Mouse (Mus musculus) intestine, embryonic 16.5 days (tissue): ENCODE measurements around the gene Rep15. TPM values are rescaled to one million over a fixed set of nuclear protein-coding genes. Genes with fewer than 3 reads are reported as not detected.

Source experiments
- ATAC-seq: fragments of 200-750 bp; cut with Nextera tagmentation; 2 replicates; pipeline ENCODE4 v1.8.0; 2017; ENCODE audit warnings: moderate TSS enrichment, moderate library complexity
- H3K27ac ChIP-seq: fragments of 300-500 bp; sonication (generic); 2 replicates; pipeline ENCODE4 v1.5.1; 2014; ENCODE audit warnings: mild to moderate bottlenecking, low read length
- H3K27me3 ChIP-seq: fragments of 300-500 bp; sonication (generic); replicated peaks from 2 replicates; pipeline ENCODE4 v1.6.1; 2014; ENCODE audit warnings: low read length, control low read depth, mixed read lengths; ENCODE audit not compliant: control insufficient read depth, insufficient read depth
- H3K36me3 ChIP-seq: fragments of 300-500 bp; sonication (generic); 2 replicates; pipeline ENCODE4 v1.6.1; 2014; ENCODE audit warnings: low read length, control low read depth; ENCODE audit not compliant: control insufficient read depth, insufficient read depth
- H3K4me1 ChIP-seq: fragments of 300-500 bp; sonication (generic); 2 replicates; pipeline ENCODE4 v1.6.1; 2014; ENCODE audit warnings: low read length, control low read depth, mixed read lengths; ENCODE audit not compliant: control insufficient read depth, insufficient read depth
- H3K4me2 ChIP-seq: fragments of 300-500 bp; sonication (generic); 2 replicates; pipeline ENCODE4 v1.6.1; 2014; ENCODE audit warnings: low read depth, low read length, control low read depth
- H3K4me3 ChIP-seq: fragments of 300-500 bp; sonication (generic); 2 replicates; pipeline ENCODE4 v1.5.1; 2014; ENCODE audit warnings: mild to moderate bottlenecking, low read length
- H3K9ac ChIP-seq: fragments of 300-500 bp; sonication (generic); 2 replicates; pipeline ENCODE4 v1.6.1; 2014; ENCODE audit warnings: low read depth, low read length
- H3K9me3 ChIP-seq: fragments of 300-500 bp; sonication (generic); 2 replicates; pipeline ENCODE4 v1.6.1; 2016; ENCODE audit warnings: low read length, control low read depth; ENCODE audit not compliant: control insufficient read depth
- WGBS: fragments of 180-500 bp; shearing (Covaris S2); extraction: QIAGEN DNeasy Blood & Tissue Kit; methylation state at CpG from one replicate; pipeline ENCODE4 v1.1.7; 2014; 5-methylcytosine and 5-hydroxymethylcytosine counted together
- polyA plus RNA-seq: library from polyadenylated mRNA; unstranded; fragments of >200 nt; fragmentation: Nextera tagmentation; extraction: Ambion mirVana; gene quantifications from 2 replicates; pipeline ENCODE4 v1.2.1, GENCODE M21; 2015

The Rep15 gene
- polyA plus RNA-seq, 1 experiment from 2014 or later, result 11.0 TPM

GRCm38 (mm10) chr6:147010358-147010757 lies 22.0 kb upstream of the Rep15 start:
- no peaks in the 10 kb centered on the region for H3K27me3 ChIP-seq
- WGBS, result 80% methylated on average over 6 of the region's 6 CpGs
- no peak for ATAC-seq
- H3K9me3 ChIP-seq, result no peaks in the 10 kb centered on the region
- no peak overlapping the region for H3K9ac ChIP-seq
- no peak overlapping the region for H3K4me2 ChIP-seq
- no peaks in the 10 kb centered on the region for H3K4me1 ChIP-seq
- no peak overlapping the region for H3K4me3 ChIP-seq
- 0 out of 2 replicates have a peak, but pooled peaks cover 7% of the 10 kb centered on the region for H3K36me3 ChIP-seq
- no peak overlapping the region for H3K27ac ChIP-seq

- H3K36me3 ChIP-seq, result 0 out of 2 replicates have a peak, but pooled peaks cover 7% of the 10 kb centered on the region
- no peaks in the 10 kb centered on the region for H3K27me3 ChIP-seq
- no peak overlapping the region for H3K27ac ChIP-seq
- no peaks in the 10 kb centered on the region for H3K9me3 ChIP-seq
- no peak overlapping the region for H3K4me3 ChIP-seq
- no peak overlapping the region for H3K9ac ChIP-seq
- 84% methylated on average over 15 of the region's 15 CpGs for WGBS
- no peak for ATAC-seq
- H3K4me2 ChIP-seq, result no peak overlapping the region
- no peaks in the 10 kb centered on the region for H3K4me1 ChIP-seq
Observed at GRCm38 (mm10) chr6:147010811-147011520, 21.4 kb upstream of the Rep15 start.

GRCm38 (mm10) chr6:147011555-147011954 lies 20.8 kb upstream of the Rep15 start:
- Histone ChIP-seq H3K27me3 (no peaks in the 10 kb centered on the region), H3K4me3 (no peak overlapping the region), H3K27ac (no peak overlapping the region), H3K4me2 (no peak overlapping the region), H3K9me3 (no peaks in the 10 kb centered on the region), H3K4me1 (no peaks in the 10 kb centered on the region), H3K36me3 (peaks cover 7% of the 10 kb centered on the region; the same call in 1 of the 2 replicates), H3K9ac (no peak overlapping the region)
- 74% methylated on average over 6 of the region's 6 CpGs for WGBS
- ATAC-seq, result no peak

GRCm38 (mm10) chr6:147011977-147012376 lies 20.4 kb upstream of the Rep15 start:
- Histone ChIP-seq H3K4me1 (no peaks in the 10 kb centered on the region), H3K4me3 (no peak overlapping the region), H3K27ac (no peak overlapping the region), H3K9ac (no peak overlapping the region), H3K4me2 (no peak overlapping the region), H3K27me3 (no peaks in the 10 kb centered on the region), H3K36me3 (peaks cover 7% of the 10 kb centered on the region; the same call in 1 of the 2 replicates), H3K9me3 (no peaks in the 10 kb centered on the region)
- 87% methylated on average over 6 of the region's 6 CpGs for WGBS
- no peak for ATAC-seq

- Histone ChIP-seq H3K4me2 (no peak overlapping the region), H3K36me3 (peaks cover 7% of the 10 kb centered on the region; the same call in 1 of the 2 replicates)
- WGBS, result 86% methylated on average over 1 of the region's 1 CpGs
Observed at GRCm38 (mm10) chr6:147013546-147013945, 18.8 kb upstream of the Rep15 start.

GRCm38 (mm10) chr6:147017906-147018305 lies 14.5 kb upstream of the Rep15 start:
- Histone ChIP-seq H3K27me3 (no peaks in the 10 kb centered on the region), H3K9me3 (no peaks in the 10 kb centered on the region), H3K9ac (no peak overlapping the region), H3K4me3 (no peak overlapping the region), H3K27ac (no peak overlapping the region), H3K36me3 (peaks cover 6% of the 10 kb centered on the region; the same call in 1 of the 2 replicates), H3K4me2 (no peak overlapping the region), H3K4me1 (no peaks in the 10 kb centered on the region)
- 88% methylated on average over 4 of the region's 4 CpGs for WGBS
- ATAC-seq, result no peak

More at GRCm38 (mm10) chr6:147013546-147013945, 18.8 kb upstream of the Rep15 start:
- Histone ChIP-seq H3K4me1 (no peaks in the 10 kb centered on the region), H3K9me3 (no peaks in the 10 kb centered on the region), H3K9ac (no peak overlapping the region), H3K27me3 (no peaks in the 10 kb centered on the region), H3K27ac (no peak overlapping the region), H3K4me3 (no peak overlapping the region)
- ATAC-seq, result no peak

- H3K4me2 ChIP-seq, result no peak overlapping the region
- peaks cover 6% of the 10 kb centered on the region; the same call in 1 of the 2 replicates for H3K36me3 ChIP-seq
- H3K4me3 ChIP-seq, result no peak overlapping the region
- no peaks in the 10 kb centered on the region for H3K9me3 ChIP-seq
- H3K4me1 ChIP-seq, result no peaks in the 10 kb centered on the region
- H3K27me3 ChIP-seq, result no peaks in the 10 kb centered on the region
- ATAC-seq, result no peak
- no peak overlapping the region for H3K27ac ChIP-seq
- no peak overlapping the region for H3K9ac ChIP-seq
- WGBS, result 93% methylated on average over 5 of the region's 5 CpGs
Observed at GRCm38 (mm10) chr6:147018364-147018763, 14.0 kb upstream of the Rep15 start.

GRCm38 (mm10) chr6:147021181-147021580 lies 11.2 kb upstream of the Rep15 start:
- Histone ChIP-seq H3K27me3 (no peaks in the 10 kb centered on the region), H3K9me3 (no peaks in the 10 kb centered on the region), H3K4me1 (no peaks in the 10 kb centered on the region), H3K36me3 (peaks cover 2% of the 10 kb centered on the region; the same call in 1 of the 2 replicates), H3K9ac (no peak overlapping the region), H3K27ac (no peak overlapping the region), H3K4me3 (no peak overlapping the region), H3K4me2 (no peak overlapping the region)
- 93% methylated on average over 5 of the region's 5 CpGs for WGBS
- no peak for ATAC-seq

- Histone ChIP-seq H3K36me3 (0 out of 2 replicates have a peak, but pooled peaks cover 2% of the 10 kb centered on the region), H3K4me3 (no peak overlapping the region), H3K9me3 (no peaks in the 10 kb centered on the region), H3K27me3 (no peaks in the 10 kb centered on the region), H3K4me1 (no peaks in the 10 kb centered on the region), H3K4me2 (no peak overlapping the region), H3K9ac (no peak overlapping the region), H3K27ac (no peak overlapping the region)
- WGBS, result 87% methylated on average over 16 of the region's 16 CpGs
- ATAC-seq, result no peak
Observed at GRCm38 (mm10) chr6:147022375-147023132, 9.8 kb upstream of the Rep15 start.
